Mouse (Mus musculus) MEL (cell line): ENCODE results near the gene Enox2. TPM values are rescaled to one million over a fixed set of nuclear protein-coding genes. Genes with fewer than 3 reads are reported as not detected.

Experiments
- DNase-seq: peaks from one replicate; pipeline ENCODE4 v3.0.0; 2011; ENCODE audit warnings: low read depth, low spot score
- H3K27ac ChIP-seq: 2 replicates; pipeline ENCODE4 v1.5.1; 2012; ENCODE audit warnings: low read depth, mild to moderate bottlenecking, control low read depth, low read length, moderate library complexity; ENCODE audit not compliant: control insufficient read depth
- H3K27me3 ChIP-seq, 2 experiments: fragments of 150-350 bp in 1 of 2; sonication (generic) in 1 of 2; 2 replicates each; pipeline ENCODE4 v1.6.1; 2012; ENCODE audit warnings: low read length in 2 of 2, mild to moderate bottlenecking in 2 of 2, improper control_type of control experiment in 1 of 2, moderate library complexity in 1 of 2; ENCODE audit not compliant: insufficient read depth in 2 of 2, control insufficient read depth in 1 of 2
- H3K36me3 ChIP-seq, 2 experiments: 2 replicates each; pipeline ENCODE4 v1.6.1; 2012 to 2014; ENCODE audit warnings: low read length in 2 of 2, improper control_type of control experiment in 1 of 2, inconsistent platforms in 1 of 2, mild to moderate bottlenecking in 1 of 2; ENCODE audit not compliant: insufficient read depth in 2 of 2, control insufficient read depth in 1 of 2
- H3K4me1 ChIP-seq, 2 experiments: fragments of 150-350 bp in 1 of 2; sonication (generic) in 1 of 2; 2 replicates each; pipeline ENCODE4 v1.6.1; 2012; ENCODE audit warnings: low read length in 2 of 2, improper control_type of control experiment in 1 of 2, mild to moderate bottlenecking in 1 of 2; ENCODE audit not compliant: insufficient read depth in 2 of 2, control insufficient read depth in 1 of 2
- H3K4me3 ChIP-seq, 2 experiments: fragments of 150-350 bp in 1 of 2; sonication (generic) in 1 of 2; 2 replicates each; pipeline ENCODE4 v1.5.1; 2012; ENCODE audit warnings: low read depth in 2 of 2, low read length in 2 of 2, mild to moderate bottlenecking in 2 of 2, moderate library complexity in 2 of 2, control low read depth in 1 of 2, improper control_type of control experiment in 1 of 2; ENCODE audit not compliant: control insufficient read depth in 1 of 2, insufficient read depth in 1 of 2
- H3K79me2 ChIP-seq: 2 replicates; pipeline ENCODE4 v1.6.1; 2012; ENCODE audit warnings: mild to moderate bottlenecking, low read length, moderate library complexity; ENCODE audit not compliant: control insufficient read depth, poor library complexity, insufficient read depth
- H3K9ac ChIP-seq: 2 replicates; pipeline ENCODE4 v1.6.1; 2012; ENCODE audit warnings: low read depth, mild to moderate bottlenecking, control low read depth, low read length, moderate library complexity; ENCODE audit not compliant: control insufficient read depth, poor library complexity, severe bottlenecking
- H3K9me3 ChIP-seq: fragments of 150-350 bp; sonication (generic); replicated peaks from 2 replicates; pipeline ENCODE4 v1.6.1; 2012; ENCODE audit warnings: mild to moderate bottlenecking, low read length, improper control_type of control experiment, moderate library complexity; ENCODE audit not compliant: insufficient read depth
- BHLHE40 ChIP-seq: IDR thresholded peaks from 2 replicates; pipeline ENCODE4 v1.6.1; 2012; ENCODE audit warnings: low read depth, mild to moderate bottlenecking, inconsistent platforms, low read length, improper control_type of control experiment, borderline replicate concordance
- CHD1 ChIP-seq: IDR thresholded peaks from 2 replicates; pipeline ENCODE4 v1.6.1; 2012; ENCODE audit warnings: low read depth, mild to moderate bottlenecking, inconsistent platforms, low read length, improper control_type of control experiment
- E2F4 ChIP-seq: IDR thresholded peaks from 2 replicates; pipeline ENCODE4 v1.6.1; 2011; ENCODE audit warnings: low read depth, low read length, improper control_type of control experiment, borderline replicate concordance
- ELF1 ChIP-seq: IDR thresholded peaks from 2 replicates; pipeline ENCODE4 v1.6.1; 2014; ENCODE audit warnings: low read depth, mild to moderate bottlenecking, inconsistent platforms, low read length, improper control_type of control experiment, moderate library complexity
- EP300 ChIP-seq, 2 experiments: IDR thresholded peaks; 2 replicates each; pipeline ENCODE4 v1.6.1; 2011; ENCODE audit warnings: improper control_type of control experiment in 2 of 2, low read length in 2 of 2, low read depth in 1 of 2, mild to moderate bottlenecking in 1 of 2
- GABPA ChIP-seq: IDR thresholded peaks from 2 replicates; pipeline ENCODE4 v1.6.1; 2012; ENCODE audit warnings: low read depth, mild to moderate bottlenecking, inconsistent platforms, low read length, improper control_type of control experiment, moderate library complexity
- GATA1 ChIP-seq: IDR thresholded peaks from 2 replicates; pipeline ENCODE4 v1.6.1; 2011; ENCODE audit warnings: low read depth, low read length, improper control_type of control experiment
- JUND ChIP-seq: IDR thresholded peaks from 2 replicates; pipeline ENCODE4 v1.6.1; 2011; ENCODE audit warnings: low read depth, mild to moderate bottlenecking, improper control_type of control experiment, low read length
- KAT2A ChIP-seq: conservative IDR thresholded peaks from 2 replicates; pipeline ENCODE4 v1.6.1; 2012; ENCODE audit warnings: low read depth, low read length, improper control_type of control experiment, inconsistent platforms
- MAFK ChIP-seq: IDR thresholded peaks from 2 replicates; pipeline ENCODE4 v1.6.1; 2011; ENCODE audit warnings: low read depth, mild to moderate bottlenecking, low read length, improper control_type of control experiment, borderline replicate concordance
- MEF2A ChIP-seq: IDR thresholded peaks from 2 replicates; pipeline ENCODE4 v1.6.1; 2014; ENCODE audit warnings: low read depth, mild to moderate bottlenecking, inconsistent platforms, low read length, improper control_type of control experiment; ENCODE audit not compliant: poor library complexity, insufficient replicate concordance, severe bottlenecking; ENCODE audit errors: extremely low read depth
- MYB ChIP-seq: IDR thresholded peaks from 2 replicates; pipeline ENCODE4 v1.6.1; 2011; ENCODE audit warnings: mild to moderate bottlenecking, low read depth, low read length, improper control_type of control experiment
- NELFE ChIP-seq: IDR thresholded peaks from 2 replicates; pipeline ENCODE4 v1.6.1; 2011; ENCODE audit warnings: low read depth, low read length, improper control_type of control experiment
- POLR2AphosphoS2 ChIP-seq: IDR thresholded peaks from 2 replicates; pipeline ENCODE4 v1.6.1; 2011; ENCODE audit warnings: low read length, improper control_type of control experiment
- RAD21 ChIP-seq: IDR thresholded peaks from 2 replicates; pipeline ENCODE4 v1.6.1; 2011; ENCODE audit warnings: mild to moderate bottlenecking, low read depth, low read length, improper control_type of control experiment
- SIN3A ChIP-seq: IDR thresholded peaks from 2 replicates; pipeline ENCODE4 v1.6.1; 2012; ENCODE audit warnings: low read length, improper control_type of control experiment, inconsistent platforms
- SMC3 ChIP-seq: IDR thresholded peaks from 2 replicates; pipeline ENCODE4 v1.6.1; 2011; ENCODE audit warnings: low read depth, low read length, improper control_type of control experiment
- TAL1 ChIP-seq: IDR thresholded peaks from 2 replicates; pipeline ENCODE4 v1.6.1; 2012; ENCODE audit warnings: mild to moderate bottlenecking, inconsistent platforms, low read length, moderate library complexity, mixed read lengths
- TBP ChIP-seq: IDR thresholded peaks from 2 replicates; pipeline ENCODE4 v1.8.0; 2011; ENCODE audit warnings: low read depth, low read length, improper control_type of control experiment
- TCF12 ChIP-seq: IDR thresholded peaks from 2 replicates; pipeline ENCODE4 v1.6.1; 2014; ENCODE audit warnings: low read depth, mild to moderate bottlenecking, inconsistent platforms, low read length, improper control_type of control experiment, moderate library complexity
- UBTF ChIP-seq: IDR thresholded peaks from 2 replicates; pipeline ENCODE4 v1.6.1; 2012; ENCODE audit warnings: low read depth, mild to moderate bottlenecking, inconsistent platforms, low read length, improper control_type of control experiment, moderate library complexity, borderline replicate concordance; ENCODE audit not compliant: insufficient read depth
- USF1 ChIP-seq: IDR thresholded peaks from 2 replicates; pipeline ENCODE4 v1.6.1; 2014; ENCODE audit warnings: low read depth, mild to moderate bottlenecking, inconsistent platforms, low read length, improper control_type of control experiment, moderate library complexity
- USF2 ChIP-seq, 2 experiments: IDR thresholded peaks; 2 replicates each; pipeline ENCODE4 v1.6.1; 2011 to 2012; ENCODE audit warnings: improper control_type of control experiment in 2 of 2, low read length in 2 of 2, borderline replicate concordance in 1 of 2, inconsistent platforms in 1 of 2, low read depth in 1 of 2, mild to moderate bottlenecking in 1 of 2; ENCODE audit not compliant: insufficient read depth in 1 of 2
- ZC3H11A ChIP-seq: IDR thresholded peaks from 2 replicates; pipeline ENCODE4 v1.6.1; 2012; ENCODE audit warnings: low read depth, mild to moderate bottlenecking, inconsistent platforms, low read length, improper control_type of control experiment
- ZKSCAN1 ChIP-seq: IDR thresholded peaks from 2 replicates; pipeline ENCODE4 v1.6.1; 2012; ENCODE audit warnings: low read depth, mild to moderate bottlenecking, inconsistent platforms, low read length, improper control_type of control experiment, moderate library complexity
- ZNF384 ChIP-seq: IDR thresholded peaks from 2 replicates; pipeline ENCODE4 v1.6.1; 2012; ENCODE audit warnings: low read depth, mild to moderate bottlenecking, inconsistent platforms, low read length, improper control_type of control experiment
- polyA plus RNA-seq, 2 experiments: library from polyadenylated mRNA; stranded (reverse) in 1 of 2; unstranded in 1 of 2; fragments of >175 nt in 1 of 2; fragments of >200 nt in 1 of 2; gene quantifications; 2 replicates each; pipeline versions ENCODE4 v1.2.1 to v1.2.4; 2012; ENCODE audit warnings: low replicate concordance in 2 of 2, low read depth in 1 of 2; ENCODE audit not compliant: insufficient read length in 2 of 2, insufficient read depth in 1 of 2, missing spikeins in 1 of 2
- total RNA-seq: library from RNA; depleted of rRNA; stranded (reverse); fragments of 300-350 nt; gene quantifications from 2 replicates; pipeline ENCODE4 v1.2.3, GENCODE M21; 2012

Enox2 gene
- total and polyA plus RNA-seq, 3 experiments: 8.6 to 11.0 TPM; not detected in 1

DNA sequence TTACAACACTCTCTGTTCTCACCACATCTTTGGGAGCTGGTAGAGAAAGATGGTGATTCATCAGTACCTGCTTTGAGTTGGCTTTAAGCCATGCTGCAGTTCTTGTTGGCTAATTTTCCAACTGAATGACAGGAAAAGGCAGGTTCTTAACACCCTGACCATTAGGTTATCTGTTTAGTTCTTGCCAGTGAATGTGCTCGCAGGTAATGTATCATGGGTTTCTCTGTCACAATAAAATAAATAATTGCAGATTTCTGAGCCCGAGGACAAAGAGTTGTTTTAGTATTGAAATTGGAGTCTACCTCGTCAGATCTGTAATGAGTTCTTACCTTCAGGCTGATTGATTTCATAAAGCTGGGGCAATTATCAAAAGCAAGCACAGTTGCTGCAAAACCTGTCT, 106.9 kb downstream of the Enox2 start:
- no peak overlapping the region for H3K27ac ChIP-seq
- TF ChIP-seq MYB: no peak
- no peak for TF ChIP-seq CHD1
- no peak for TF ChIP-seq NELFE
- no peak for TF ChIP-seq ZKSCAN1
- TF ChIP-seq BHLHE40: no peak
- no peak for TF ChIP-seq EP300 (IDR thresholded peaks at IDR 0.05; ENCODE audit: low read depth in 1 of 2, low read length in 2 of 2)
- no peak for TF ChIP-seq ELF1
- no peak for TF ChIP-seq USF1
- TF ChIP-seq POLR2AphosphoS2: no peak
- TF ChIP-seq GATA1: no peak
- no peak for TF ChIP-seq RAD21
- TF ChIP-seq ZNF384: no peak

DNA sequence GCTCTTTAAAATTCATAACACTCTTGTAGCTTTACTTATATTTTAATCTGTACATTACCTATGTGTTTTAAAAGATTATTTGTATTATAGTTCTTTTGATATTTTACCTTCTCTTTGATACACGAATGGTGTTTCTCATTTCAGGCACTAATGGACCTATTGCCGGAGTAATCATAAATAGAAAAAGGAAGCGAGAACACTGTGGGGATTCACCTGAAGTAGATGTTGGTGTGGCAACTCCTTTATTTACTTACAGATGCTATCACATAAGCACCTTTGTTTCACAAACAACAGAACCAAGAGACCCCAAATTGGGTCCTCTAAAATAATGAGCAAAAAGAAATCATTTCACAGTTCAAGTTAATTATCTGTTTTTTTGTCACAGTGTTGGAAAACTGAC, 109.4 kb downstream of the Enox2 start:
- Histone ChIP-seq H3K79me2 (no peaks in the 10 kb centered on the region), H3K9me3 (no peaks in the 10 kb centered on the region), H3K27ac (no peak overlapping the region), H3K4me3 (no peak overlapping the region), H3K9ac (no peak overlapping the region), H3K4me1 (no peaks in the 10 kb centered on the region), H3K36me3 (no peaks in the 10 kb centered on the region), H3K27me3 (no peaks in the 10 kb centered on the region)
- TF ChIP-seq TBP: no peak
- TF ChIP-seq NELFE: no peak
- TF ChIP-seq ZC3H11A: no peak
- TF ChIP-seq KAT2A: no peak
- no peak for TF ChIP-seq JUND
- TF ChIP-seq E2F4: no peak
- no peak for TF ChIP-seq MAFK
- TF ChIP-seq MEF2A: no peak
- TF ChIP-seq MYB: no peak
- no peak for TF ChIP-seq SMC3
- TF ChIP-seq GABPA: no peak
- no peak for TF ChIP-seq SIN3A
- no peak for TF ChIP-seq CHD1
- TF ChIP-seq TAL1: no peak
- TF ChIP-seq POLR2AphosphoS2: no peak
- TF ChIP-seq USF2 (IDR thresholded peaks at IDR 0.05; ENCODE audit: borderline replicate concordance in 1 of 2, insufficient read depth in 1 of 2, low read depth in 1 of 2, low read length in 2 of 2): no peak
- no peak for TF ChIP-seq UBTF
- TF ChIP-seq ZKSCAN1: no peak
- TF ChIP-seq GATA1: no peak
- no peak for TF ChIP-seq TCF12
- no peak for DNase-seq

More for the DNA sequence above, 106.9 kb downstream of the Enox2 start:
- no peaks in the 10 kb centered on the region for H3K9me3 ChIP-seq
- H3K79me2 ChIP-seq: no peaks in the 10 kb centered on the region
- H3K9ac ChIP-seq: no peak overlapping the region
- H3K27me3 ChIP-seq: no peaks in the 10 kb centered on the region
- no peak for DNase-seq
- no peak overlapping the region for H3K4me3 ChIP-seq
- no peaks in the 10 kb centered on the region for H3K4me1 ChIP-seq
- no peaks in the 10 kb centered on the region for H3K36me3 ChIP-seq
